ENCODE assay signal across 18 mouse cellular contexts in the genomic region with DNA sequence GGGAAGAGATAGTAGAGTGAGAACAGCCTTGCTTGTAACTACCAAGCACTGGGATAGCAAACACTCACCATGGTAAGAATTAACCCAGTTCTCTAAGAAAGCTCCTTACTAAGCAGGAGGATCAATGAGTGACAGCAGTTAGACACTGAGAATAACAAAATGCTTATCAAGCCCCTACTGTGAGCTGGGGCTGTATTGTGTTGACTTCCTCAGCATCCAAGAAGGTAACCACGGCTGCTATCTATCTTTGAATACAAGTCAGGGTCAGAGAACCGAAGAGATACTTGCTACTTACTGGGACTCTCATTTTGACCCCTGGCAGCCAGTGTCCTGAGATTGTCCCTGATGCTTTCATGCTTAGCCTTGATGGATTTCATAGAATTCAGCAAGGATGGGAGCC.
"Had no signal": no experiment of that assay in that cellular context is flagged by ENCODE, and none has a peak within 500 bp of the region (broad histone marks: within the 10 kb centered on the region; RNA-seq: fewer than 3 reads in every experiment).

No protein-coding gene starts in this region.

- H3K36me3 ChIP-seq: limb, embryonic 13.5 days; midbrain, embryonic 12.5 days; neural tube, embryonic 13.5 days had no signal

- H3K27ac ChIP-seq: kidney, postnatal 0 days; layer of hippocampus, adult 2 months; limb, embryonic 13.5 days; liver, embryonic 14.5 days; macrophage; midbrain, embryonic 12.5 days; neural tube, embryonic 13.5 days; stomach, postnatal 0 days had no signal

- H3K4me2 ChIP-seq: limb, embryonic 13.5 days; lung, embryonic 14.5 days; midbrain, embryonic 12.5 days; neural tube, embryonic 13.5 days had no signal

- H3K9me3 ChIP-seq: limb, embryonic 13.5 days; megakaryocyte, embryonic 14.5 days; midbrain, embryonic 12.5 days; neural tube, embryonic 13.5 days had no signal

- DNase-seq: kidney, adult 8-10 months; kidney, postnatal 4 days; lung, embryonic 14.5 days; lung, postnatal 14 days; right cerebral cortex, postnatal 14 days; thymus, adult 18-20 months; thymus, postnatal 14 days had no signal

- H3K27me3 ChIP-seq: limb, embryonic 13.5 days; megakaryocyte, embryonic 14.5 days; midbrain, embryonic 12.5 days; neural tube, embryonic 13.5 days had no signal

- H3K4me1 ChIP-seq: limb, embryonic 13.5 days; neural tube, embryonic 13.5 days had no signal

- ATAC-seq: intestine, postnatal 0 days; midbrain, embryonic 16.5 days had no signal

- H3K9ac ChIP-seq: limb, embryonic 13.5 days; liver, embryonic 14.5 days; lung, embryonic 14.5 days; midbrain, embryonic 12.5 days; neural tube, embryonic 13.5 days had no signal

- H3K4me3 ChIP-seq: layer of hippocampus, adult 2 months; limb, embryonic 13.5 days; megakaryocyte, embryonic 14.5 days; midbrain, embryonic 12.5 days; neural tube, embryonic 13.5 days had no signal
